Mouse (Mus musculus): ENCODE data around the gene Psmc4. TPM values are rescaled to one million over a fixed set of nuclear protein-coding genes. Genes with fewer than 3 reads are reported as not detected.
A peak's percentile ranks its signal among the peaks of the same experiment; 100 is the strongest.

The Psmc4 gene
- polyA plus RNA-seq, 1 experiment from 2014 or later = 374 TPM

DNA sequence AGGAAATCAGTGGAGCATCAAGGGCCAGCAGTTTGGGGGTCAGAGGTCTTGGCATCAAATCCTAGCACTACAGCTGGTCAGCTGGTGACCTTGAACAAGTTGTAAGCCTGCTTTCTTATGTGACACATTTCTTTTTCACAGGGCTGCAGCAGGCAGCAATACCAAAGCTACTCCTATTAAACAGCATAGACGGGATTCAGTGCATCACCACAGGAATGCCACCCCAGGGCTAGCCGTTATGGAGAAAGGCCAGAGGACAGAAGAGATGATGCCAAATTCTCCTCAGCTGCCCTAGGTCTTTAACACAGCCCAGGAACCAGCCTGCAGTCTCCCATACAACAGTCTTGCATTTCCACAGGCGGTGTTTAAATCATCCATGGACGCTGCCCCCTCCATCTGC is 5.4 kb downstream of the Psmc4 start:
- Histone ChIP-seq H3K4me3 (replicated peaks) (no peak overlapping the region), H3K9me3 (no peaks in the 10 kb centered on the region), H3K4me1 (peaks cover 8% of the 10 kb centered on the region), H3K36me3 (replicated peaks) (peaks cover 93% of the 10 kb centered on the region), H3K27ac (no peak overlapping the region), H3K4me2 (no peak overlapping the region), H3K9ac (no peak overlapping the region), H3K27me3 (no peaks in the 10 kb centered on the region)
- WGBS = 90% methylated on average over 4 of the region's 4 CpGs
- ATAC-seq (ENCODE audit: low FRiP score) = no peak

DNA sequence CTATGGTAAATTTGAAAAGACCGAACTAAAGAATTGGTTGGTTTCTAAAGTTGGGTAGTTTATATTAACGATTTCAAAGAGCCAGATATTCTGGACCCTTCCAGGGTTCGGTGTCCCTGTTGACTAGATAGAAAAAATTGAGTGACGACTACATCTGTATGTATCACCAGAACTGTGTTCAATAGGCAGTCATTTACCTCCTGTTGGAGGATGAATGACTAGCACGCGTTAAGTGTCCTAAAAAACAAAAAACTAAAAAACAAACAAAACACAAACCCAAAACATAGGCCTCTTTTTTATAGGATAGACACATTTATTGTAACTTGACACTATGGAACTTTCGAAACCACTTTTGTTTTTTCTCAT is 35.5 kb downstream of the Psmc4 start:
- Histone ChIP-seq H3K36me3 (replicated peaks) (0 out of 2 replicates have a peak, but pooled peaks cover 6% of the 10 kb centered on the region), H3K9me3 (no peaks in the 10 kb centered on the region), H3K4me1 (peaks cover 11% of the 10 kb centered on the region), H3K4me2 (peak overlapping the region; percentile 91), H3K27me3 (peaks cover 3% of the 10 kb centered on the region; the same call in 1 of the 2 replicates), H3K27ac (0 out of 2 replicates have a peak overlapping the region, but pooled peaks have one; percentile 26), H3K4me3 (replicated peaks) (peak overlapping the region; percentile 75), H3K9ac (peak overlapping the region; percentile 87)
- 25% methylated on average over 7 of the region's 7 CpGs for WGBS
- ATAC-seq (ENCODE audit: low FRiP score) = 0 out of 2 replicates have a peak, but pooled peaks have one; percentile 20

GRCm38 (mm10) chr7:28013549-28014444 is 36.1 kb downstream of the Psmc4 start, which contains the start of gene Zfp850:
Zfp850 (minus strand) TSS chr7:28014115.
- H3K9ac ChIP-seq = peak within 1 kb of the TSS; percentile 87
- ATAC-seq (ENCODE audit: low FRiP score) = peak; percentile 93
- WGBS = under 1% methylated on average over 47 of the region's 47 CpGs
- H3K27me3 ChIP-seq = peaks cover 3% of the 10 kb centered on the region; the same call in 1 of the 2 replicates
- H3K4me3 ChIP-seq (replicated peaks) = peak within 1 kb of the TSS; percentile 75
- peaks cover 11% of the 10 kb centered on the region for H3K4me1 ChIP-seq
- H3K27ac ChIP-seq = peak within 1 kb of the TSS; percentile 26; the same call in 1 of the 2 replicates
- H3K9me3 ChIP-seq = no peaks in the 10 kb centered on the region
- H3K4me2 ChIP-seq = peak within 1 kb of the TSS; percentile 91
- peaks cover 6% of the 10 kb centered on the region; the same call in 1 of the 2 replicates for H3K36me3 ChIP-seq (replicated peaks)

DNA sequence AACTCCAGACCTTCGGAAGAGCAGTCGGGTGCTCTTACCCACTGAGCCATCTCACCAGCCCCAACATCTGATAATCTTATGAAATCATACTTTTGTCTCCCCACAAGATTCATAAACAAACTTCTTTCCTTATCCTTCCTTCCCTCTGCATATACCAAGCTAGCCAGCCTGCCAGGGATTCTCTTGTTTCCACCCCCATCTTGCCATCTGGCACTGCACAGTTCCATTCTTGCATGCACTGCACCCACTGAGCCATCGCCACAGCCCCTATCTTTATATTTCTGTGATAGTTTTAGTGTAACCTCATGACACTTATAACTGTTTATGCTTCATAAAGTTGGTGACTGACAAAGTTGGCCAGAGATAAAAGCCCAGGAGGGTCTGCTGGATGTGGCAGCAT is 39.6 kb downstream of the Psmc4 start:
- Histone ChIP-seq H3K36me3 (replicated peaks) (peaks cover 24% of the 10 kb centered on the region), H3K9me3 (no peaks in the 10 kb centered on the region), H3K27ac (no peak overlapping the region), H3K4me1 (peaks cover 11% of the 10 kb centered on the region), H3K4me2 (no peak overlapping the region), H3K27me3 (no peaks in the 10 kb centered on the region), H3K9ac (no peak overlapping the region), H3K4me3 (replicated peaks) (no peak overlapping the region)
- 94% methylated on average over 3 of the region's 3 CpGs for WGBS
- no peak for ATAC-seq (ENCODE audit: low FRiP score)

Other genes with a start within 250 kb of the Psmc4 start
- 2.7 and 3.2 TPM in 2 replicates for gene Zfp626, start 242.9 kb downstream of the Psmc4 start, polyA plus RNA-seq (2016; fragmentation: Nextera tagmentation; extraction: Ambion mirVana)
- 11.7 TPM in 2 replicates for gene Zfp59, start 211.5 kb downstream of the Psmc4 start, polyA plus RNA-seq (2016; fragmentation: Nextera tagmentation; extraction: Ambion mirVana)
- gene Zfp607a, start 192.6 kb downstream of the Psmc4 start, polyA plus RNA-seq (2016; fragmentation: Nextera tagmentation; extraction: Ambion mirVana) = 3.5 and 3.6 TPM in 2 replicates
- gene Zfp974, start 120.6 kb downstream of the Psmc4 start, polyA plus RNA-seq (2016; fragmentation: Nextera tagmentation; extraction: Ambion mirVana) = 15.4 and 15.9 TPM in 2 replicates
- gene Zfp780b, start 70.9 kb downstream of the Psmc4 start, polyA plus RNA-seq (2016; fragmentation: Nextera tagmentation; extraction: Ambion mirVana) = 23.7 and 26.1 TPM in 2 replicates
- 7.4 and 7.7 TPM in 2 replicates for gene Zfp850, start 36.0 kb downstream of the Psmc4 start, polyA plus RNA-seq (2016; fragmentation: Nextera tagmentation; extraction: Ambion mirVana)
- gene Fcgbp, start 21.1 kb upstream of the Psmc4 start, polyA plus RNA-seq (2016; fragmentation: Nextera tagmentation; extraction: Ambion mirVana) = 0.20 and 0.26 TPM in 2 replicates
- gene 9530053A07Rik, start 79.4 kb upstream of the Psmc4 start, polyA plus RNA-seq (2016; fragmentation: Nextera tagmentation; extraction: Ambion mirVana) = 0.12 and 0.17 TPM in 2 replicates
- 147 and 151 TPM in 2 replicates for gene Fbl, start 119.6 kb upstream of the Psmc4 start, polyA plus RNA-seq (2016; fragmentation: Nextera tagmentation; extraction: Ambion mirVana)
- 16.9 and 17.4 TPM in 2 replicates for gene Dyrk1b, start 129.4 kb upstream of the Psmc4 start, polyA plus RNA-seq (2016; fragmentation: Nextera tagmentation; extraction: Ambion mirVana)
- gene Eid2, start 217.8 kb upstream of the Psmc4 start, polyA plus RNA-seq (2016; fragmentation: Nextera tagmentation; extraction: Ambion mirVana) = 3.8 and 7.1 TPM in 2 replicates
- 24.1 and 27.8 TPM in 2 replicates for gene Eid2b, start 227.6 kb upstream of the Psmc4 start, polyA plus RNA-seq (2016; fragmentation: Nextera tagmentation; extraction: Ambion mirVana)
- 0.41 and 0.94 TPM in 2 replicates for gene Selenov, start 241.1 kb upstream of the Psmc4 start, polyA plus RNA-seq (2016; fragmentation: Nextera tagmentation; extraction: Ambion mirVana)

Measured in forebrain, embryonic 12.5 days (tissue).